Mouse (Mus musculus): ENCODE measurements around the gene Srpk2.
"Not testable (repeated sequence)": the region's sequence is repeated elsewhere in the genome, so short reads cannot be mapped to it uniquely, and the experiment has no call there.

The Srpk2 gene

GRCm38 (mm10) chr5:23566382-23566781 lies 118.0 kb downstream of the Srpk2 start:
- DNase-seq (ENCODE audit: low spot score in 2 of 2), result no peak

- DNase-seq (ENCODE audit: low spot score in 2 of 2), result no peak
These were observed 121.9 kb downstream of the Srpk2 start for GRCm38 (mm10) chr5:23562278-23563060.

- DNase-seq (ENCODE audit: low spot score in 2 of 2), result no peak
These were observed 123.2 kb downstream of the Srpk2 start for GRCm38 (mm10) chr5:23561227-23561626.

GRCm38 (mm10) chr5:23560171-23560570 lies 124.2 kb downstream of the Srpk2 start:
- DNase-seq (ENCODE audit: low spot score in 2 of 2), result no peak

- no peak for DNase-seq (ENCODE audit: low spot score in 2 of 2)
These were observed 128.2 kb downstream of the Srpk2 start for GRCm38 (mm10) chr5:23556007-23556770.

GRCm38 (mm10) chr5:23553338-23553737 lies 131.1 kb downstream of the Srpk2 start:
- not testable (repeated sequence) for DNase-seq (ENCODE audit: low spot score in 2 of 2)

- DNase-seq (ENCODE audit: low spot score in 2 of 2), result no peak
These were observed 132.7 kb downstream of the Srpk2 start for GRCm38 (mm10) chr5:23551687-23552086.

GRCm38 (mm10) chr5:23535692-23536091 lies 148.7 kb downstream of the Srpk2 start:
- DNase-seq (ENCODE audit: low spot score in 2 of 2), result no peak

GRCm38 (mm10) chr5:23531541-23532096 lies 152.8 kb downstream of the Srpk2 start:
- DNase-seq (ENCODE audit: low spot score in 2 of 2), result no peak

GRCm38 (mm10) chr5:23531100-23531499 lies 153.3 kb downstream of the Srpk2 start:
- DNase-seq (ENCODE audit: low spot score in 2 of 2), result no peak

GRCm38 (mm10) chr5:23524621-23525020 lies 159.8 kb downstream of the Srpk2 start:
- no peak for DNase-seq (ENCODE audit: low spot score in 2 of 2)

- DNase-seq (ENCODE audit: low spot score in 2 of 2), result no peak
These were observed 160.5 kb downstream of the Srpk2 start for GRCm38 (mm10) chr5:23523936-23524335.

- DNase-seq (ENCODE audit: low spot score in 2 of 2), result no peak
These were observed 162.8 kb downstream of the Srpk2 start for GRCm38 (mm10) chr5:23521645-23522044.

GRCm38 (mm10) chr5:23519679-23520078 lies 164.7 kb downstream of the Srpk2 start:
- no peak for DNase-seq (ENCODE audit: low spot score in 2 of 2)

- DNase-seq (ENCODE audit: low spot score in 2 of 2), result no peak
These were observed 165.7 kb downstream of the Srpk2 start for GRCm38 (mm10) chr5:23518673-23519072.

- DNase-seq (ENCODE audit: low spot score in 2 of 2), result peak; percentile 61 to 71
These were observed 166.6 kb downstream of the Srpk2 start for GRCm38 (mm10) chr5:23517839-23518238.

- DNase-seq (ENCODE audit: low spot score in 2 of 2), result no peak
These were observed 167.5 kb downstream of the Srpk2 start for GRCm38 (mm10) chr5:23516962-23517361.

- DNase-seq (ENCODE audit: low spot score in 2 of 2), result no peak
These were observed 169.4 kb downstream of the Srpk2 start for GRCm38 (mm10) chr5:23515038-23515437.

- no peak for DNase-seq (ENCODE audit: low spot score in 2 of 2)
These were observed 170.9 kb downstream of the Srpk2 start for GRCm38 (mm10) chr5:23513468-23513867.

- no peak for DNase-seq (ENCODE audit: low spot score in 2 of 2)
These were observed 171.9 kb downstream of the Srpk2 start for GRCm38 (mm10) chr5:23512556-23512955.

GRCm38 (mm10) chr5:23511456-23511855 lies 173.0 kb downstream of the Srpk2 start:
- DNase-seq (ENCODE audit: low spot score in 2 of 2), result no peak

GRCm38 (mm10) chr5:23508630-23509029 lies 175.8 kb downstream of the Srpk2 start:
- no peak for DNase-seq (ENCODE audit: low spot score in 2 of 2)

- no peak for DNase-seq (ENCODE audit: low spot score in 2 of 2)
These were observed 177.2 kb downstream of the Srpk2 start for GRCm38 (mm10) chr5:23507210-23507609.
